Mouse (Mus musculus) CH12.LX (cell line): ENCODE data around the gene 1700021F05Rik. TPM values are rescaled to one million over a fixed set of nuclear protein-coding genes. Genes with fewer than 3 reads are reported as not detected.

ENCODE experiments used
- DNase-seq: peaks from one replicate; pipeline ENCODE4 v3.0.0-alpha.2; 2013; ENCODE audit errors: extremely low read depth
- H3K27ac ChIP-seq: 2 replicates; pipeline ENCODE4 v1.5.1; 2012; ENCODE audit warnings: low read depth, mild to moderate bottlenecking, control low read depth, moderate library complexity; ENCODE audit not compliant: insufficient read depth
- H3K27me3 ChIP-seq: replicated peaks from 2 replicates; pipeline ENCODE3; 2012; ENCODE audit warnings: inconsistent platforms
- H3K36me3 ChIP-seq, 2 experiments: replicated peaks in 1 of 2; 2 replicates each; pipeline versions ENCODE3 to v1.6.1; 2012; ENCODE audit warnings: inconsistent platforms in 1 of 2, low read length in 1 of 2, mild to moderate bottlenecking in 1 of 2, mixed read lengths in 1 of 2, moderate library complexity in 1 of 2; ENCODE audit not compliant: control insufficient read depth in 1 of 2, insufficient read depth in 1 of 2
- H3K4me1 ChIP-seq, 2 experiments: 2 replicates each; pipeline ENCODE4 v1.6.1; 2012; ENCODE audit warnings: inconsistent platforms in 1 of 2, moderate library complexity in 1 of 2; ENCODE audit not compliant: insufficient read depth in 2 of 2, control insufficient read depth in 1 of 2
- H3K4me2 ChIP-seq: 2 replicates; pipeline ENCODE4 v1.6.1; 2012; ENCODE audit warnings: low read depth, mild to moderate bottlenecking, control low read depth; ENCODE audit not compliant: poor library complexity, insufficient read depth, severe bottlenecking
- H3K4me3 ChIP-seq, 3 experiments: fragments of 150-350 bp in 1 of 3; sonication (generic) in 1 of 3; replicated peaks in 1 of 3; 2 replicates each; pipeline versions ENCODE3 to v1.5.1; 2011 to 2012; ENCODE audit warnings: low read depth in 2 of 3, low read length in 2 of 3, mild to moderate bottlenecking in 2 of 3, moderate library complexity in 2 of 3, control low read depth in 1 of 3, improper control_type of control experiment in 1 of 3, inconsistent platforms in 1 of 3, mixed read lengths in 1 of 3; ENCODE audit not compliant: poor library complexity in 1 of 3
- H3K79me2 ChIP-seq: replicated peaks from 2 replicates; pipeline ENCODE4 v1.6.1; 2012; ENCODE audit warnings: mild to moderate bottlenecking, moderate library complexity; ENCODE audit not compliant: control insufficient read depth, poor library complexity, insufficient read depth, severe bottlenecking; ENCODE audit errors: extremely low read depth
- H3K9ac ChIP-seq: 2 replicates; pipeline ENCODE4 v1.6.1; 2012; ENCODE audit warnings: low read depth, mild to moderate bottlenecking, control low read depth, moderate library complexity; ENCODE audit not compliant: insufficient read depth
- H3K9me3 ChIP-seq: replicated peaks from 2 replicates; pipeline ENCODE3; 2012; ENCODE audit warnings: low read length, inconsistent platforms, mixed read lengths
- BHLHE40 ChIP-seq: IDR thresholded peaks from 2 replicates; pipeline ENCODE4 v1.6.1; 2011; ENCODE audit warnings: mild to moderate bottlenecking, low read depth, low read length, improper control_type of control experiment
- CHD1 ChIP-seq: IDR thresholded peaks from 2 replicates; pipeline ENCODE4 v1.6.1; 2012; ENCODE audit warnings: low read depth, low read length, improper control_type of control experiment, inconsistent platforms
- CTCF ChIP-seq, 2 experiments: IDR thresholded peaks in 1 of 2; conservative IDR thresholded peaks in 1 of 2; 2 replicates each; pipeline ENCODE4 v1.5.1; 2011 to 2012; ENCODE audit warnings: low read depth in 2 of 2, low read length in 2 of 2, improper control_type of control experiment in 1 of 2, inconsistent platforms in 1 of 2, mild to moderate bottlenecking in 1 of 2, moderate library complexity in 1 of 2
- E2F4 ChIP-seq: IDR thresholded peaks from 2 replicates; pipeline ENCODE4 v1.6.1; 2011; ENCODE audit warnings: low read depth, low read length, improper control_type of control experiment; ENCODE audit not compliant: insufficient replicate concordance
- ELF1 ChIP-seq: IDR thresholded peaks from 2 replicates; pipeline ENCODE4 v1.6.1; 2014; ENCODE audit warnings: low read depth, mild to moderate bottlenecking, inconsistent platforms, low read length, improper control_type of control experiment
- EP300 ChIP-seq: IDR thresholded peaks from 2 replicates; pipeline ENCODE4 v1.6.1; 2011; ENCODE audit warnings: low read length, improper control_type of control experiment
- ETS1 ChIP-seq: conservative IDR thresholded peaks from 2 replicates; pipeline ENCODE4 v1.6.1; 2012; ENCODE audit warnings: low read depth, mild to moderate bottlenecking, inconsistent platforms, low read length, improper control_type of control experiment, moderate library complexity
- GABPA ChIP-seq: IDR thresholded peaks from 2 replicates; pipeline ENCODE4 v1.6.1; 2012; ENCODE audit warnings: low read depth, low read length, improper control_type of control experiment, inconsistent platforms; ENCODE audit not compliant: insufficient replicate concordance
- HCFC1 ChIP-seq: IDR thresholded peaks from 2 replicates; pipeline ENCODE4 v1.6.1; 2012; ENCODE audit warnings: low read depth, mild to moderate bottlenecking, inconsistent platforms, low read length, improper control_type of control experiment
- JUN ChIP-seq: IDR thresholded peaks from 2 replicates; pipeline ENCODE4 v1.6.1; 2011; ENCODE audit warnings: low read depth, mild to moderate bottlenecking, low read length, improper control_type of control experiment, moderate library complexity; ENCODE audit not compliant: insufficient read depth
- JUND ChIP-seq: conservative IDR thresholded peaks from 2 replicates; pipeline ENCODE4 v1.6.1; 2011; ENCODE audit warnings: low read depth, low read length, improper control_type of control experiment
- KAT2A ChIP-seq: IDR thresholded peaks from 2 replicates; pipeline ENCODE4 v1.6.1; 2012; ENCODE audit warnings: low read length, improper control_type of control experiment, inconsistent platforms; ENCODE audit not compliant: insufficient replicate concordance
- MAX ChIP-seq: IDR thresholded peaks from 2 replicates; pipeline ENCODE4 v1.6.1; 2011; ENCODE audit warnings: low read length, improper control_type of control experiment
- MAZ ChIP-seq: IDR thresholded peaks from 2 replicates; pipeline ENCODE4 v1.6.1; 2012; ENCODE audit warnings: low read depth, mild to moderate bottlenecking, inconsistent platforms, low read length, improper control_type of control experiment, moderate library complexity
- MEF2A ChIP-seq: IDR thresholded peaks from 2 replicates; pipeline ENCODE4 v1.6.1; 2014; ENCODE audit warnings: low read depth, mild to moderate bottlenecking, inconsistent platforms, low read length, improper control_type of control experiment, borderline replicate concordance
- MXI1 ChIP-seq: IDR thresholded peaks from 2 replicates; pipeline ENCODE4 v1.6.1; 2011; ENCODE audit warnings: mild to moderate bottlenecking, low read depth, low read length, improper control_type of control experiment
- MYC ChIP-seq: IDR thresholded peaks from 2 replicates; pipeline ENCODE4 v1.6.1; 2011; ENCODE audit warnings: low read depth, mild to moderate bottlenecking, improper control_type of control experiment, low read length
- NELFE ChIP-seq: IDR thresholded peaks from 2 replicates; pipeline ENCODE4 v1.6.1; 2011; ENCODE audit warnings: low read depth, low read length, improper control_type of control experiment
- PAX5 ChIP-seq: IDR thresholded peaks from 2 replicates; pipeline ENCODE4 v1.6.1; 2012; ENCODE audit warnings: low read length, inconsistent platforms, mixed read lengths
- POLR2A ChIP-seq: IDR thresholded peaks from 2 replicates; pipeline ENCODE4 v1.6.1; 2011; ENCODE audit warnings: low read depth, mild to moderate bottlenecking, improper control_type of control experiment, low read length
- POLR2AphosphoS2 ChIP-seq: IDR thresholded peaks from 2 replicates; pipeline ENCODE4 v1.6.1; 2011; ENCODE audit warnings: low read depth, low read length, improper control_type of control experiment
- SIN3A ChIP-seq: IDR thresholded peaks from 2 replicates; pipeline ENCODE4 v1.6.1; 2012; ENCODE audit warnings: low read length, improper control_type of control experiment, inconsistent platforms
- SMC3 ChIP-seq: IDR thresholded peaks from 2 replicates; pipeline ENCODE4 v1.6.1; 2011; ENCODE audit warnings: low read depth, low read length, improper control_type of control experiment
- TBP ChIP-seq: conservative IDR thresholded peaks from 2 replicates; pipeline ENCODE4 v1.6.1; 2011; ENCODE audit warnings: low read depth, low read length, improper control_type of control experiment
- USF1 ChIP-seq: IDR thresholded peaks from 2 replicates; pipeline ENCODE4 v1.6.1; 2014; ENCODE audit warnings: low read depth, mild to moderate bottlenecking, inconsistent platforms, low read length, improper control_type of control experiment
- ZC3H11A ChIP-seq: IDR thresholded peaks from 2 replicates; pipeline ENCODE4 v1.6.1; 2012; ENCODE audit warnings: low read depth, mild to moderate bottlenecking, inconsistent platforms, low read length, improper control_type of control experiment
- ZKSCAN1 ChIP-seq: IDR thresholded peaks from 2 replicates; pipeline ENCODE4 v1.6.1; 2012; ENCODE audit warnings: low read depth, inconsistent platforms, low read length, improper control_type of control experiment, borderline replicate concordance
- ZMIZ1 ChIP-seq: IDR thresholded peaks from 2 replicates; pipeline ENCODE4 v1.6.1; 2012; ENCODE audit warnings: low read depth, mild to moderate bottlenecking, inconsistent platforms, low read length, improper control_type of control experiment
- ZNF384 ChIP-seq: IDR thresholded peaks from 2 replicates; pipeline ENCODE4 v1.6.1; 2012; ENCODE audit warnings: low read depth, low read length, improper control_type of control experiment, inconsistent platforms
- dilution Hi-C: fragments of 300-500 bp; cut with MboI; formaldehyde crosslinking; loops from 2 replicates; pipeline ENCODE4 v1.14.3; 2020; ENCODE audit warnings: low sequenced_read_pairs; ENCODE audit not compliant: extremely low pct_unique_long_range_greater_than_20kb, extremely low pct_ligation_motif_present
- in situ Hi-C: fragments of 300-500 bp; cut with MboI; formaldehyde crosslinking; loops from 3 replicates; pipeline ENCODE4 v1.14.3; 2019; ENCODE audit warnings: low sequenced_read_pairs, low pct_ligation_motif_present, low pct_unique_long_range_greater_than_20kb, mixed read lengths
- polyA plus RNA-seq: library from polyadenylated mRNA; unstranded; fragments of >175 nt; gene quantifications from 2 replicates; pipeline ENCODE4 v1.2.1, GENCODE M21; 2012; ENCODE audit warnings: low read depth; ENCODE audit not compliant: insufficient read length
- total RNA-seq, 2 experiments: library from RNA; depleted of rRNA; stranded (reverse); fragments of 300-350 nt in 1 of 2; fragments of >200 nt in 1 of 2; gene quantifications; 2 replicates each; pipeline ENCODE4 v1.2.3; 2012 to 2014

The 1700021F05Rik gene
- total and polyA plus RNA-seq, 3 experiments: 33.0 to 70.3 (median 53.0) TPM

DNA sequence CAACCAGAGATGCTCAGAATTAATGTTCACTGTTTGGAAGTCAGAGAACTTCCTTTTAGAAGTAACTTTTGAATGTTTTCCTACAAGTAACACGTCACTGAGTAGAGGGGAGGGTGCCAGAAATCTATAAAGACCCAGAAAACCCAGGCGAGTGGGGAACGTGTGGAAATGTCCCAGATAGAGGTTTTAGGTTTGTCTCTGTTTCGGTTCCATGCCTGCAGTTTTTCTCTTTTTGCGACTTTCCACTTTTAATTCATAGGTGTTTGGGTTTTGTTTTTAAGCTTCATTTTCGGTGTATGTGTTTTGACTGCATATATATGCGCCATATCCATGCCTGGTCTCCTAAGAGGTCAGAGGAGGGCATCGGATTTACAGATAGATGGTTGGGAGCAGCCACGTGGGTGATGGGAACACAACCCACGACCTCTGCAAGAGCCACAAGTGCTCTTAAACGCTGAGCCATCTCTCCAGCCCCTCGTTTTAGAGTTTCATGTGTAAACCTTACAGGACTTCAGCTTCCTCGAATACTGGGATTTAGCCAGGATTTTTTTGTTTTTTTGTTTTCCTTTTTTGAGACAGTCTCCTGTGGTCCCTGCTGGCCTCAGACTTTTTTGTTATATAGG is 60.5 kb downstream of the 1700021F05Rik start:
- peak overlapping the region; percentile 41 to 99 (median 85) for H3K4me3 ChIP-seq
- H3K79me2 ChIP-seq: peaks cover 43% of the 10 kb centered on the region
- no peak for TF ChIP-seq GABPA
- TF ChIP-seq CHD1: 0 out of 2 replicates have a peak, but pooled peaks have one; percentile 49
- TF ChIP-seq MYC: peak; percentile 83
- TF ChIP-seq SIN3A: 0 out of 2 replicates have a peak, but pooled peaks have one; percentile 41
- TF ChIP-seq MXI1: peak; percentile 50
- H3K4me2 ChIP-seq: peak overlapping the region; percentile 94
- H3K27ac ChIP-seq: peak overlapping the region; percentile 38; the same call in 1 of the 2 replicates
- H3K9ac ChIP-seq: peak overlapping the region; percentile 92
- DNase-seq: no peak
- no peaks in the 10 kb centered on the region for H3K36me3 ChIP-seq
- H3K9me3 ChIP-seq: no peaks in the 10 kb centered on the region
- H3K4me1 ChIP-seq: peaks cover 17 to 57% of the 10 kb centered on the region in 2 experiments
- in situ Hi-C loops (loop anchor here (5.0 kb wide), 1 partner anchor 52 kb away; no protein-coding TSS in a partner anchor), dilution Hi-C loops (no loop called here)
- no peaks in the 10 kb centered on the region for H3K27me3 ChIP-seq

- peak overlapping the region; percentile 94 for H3K4me2 ChIP-seq
- no peaks in the 10 kb centered on the region for H3K36me3 ChIP-seq
- peaks cover 38% of the 10 kb centered on the region for H3K79me2 ChIP-seq
- in situ Hi-C loops (loop anchor here (5.0 kb wide), 1 partner anchor 53 kb away; no protein-coding TSS in a partner anchor), dilution Hi-C loops (no loop called here)
- H3K4me1 ChIP-seq: peaks cover 14 to 57% of the 10 kb centered on the region in 2 experiments
- peak overlapping the region; percentile 88 for H3K27ac ChIP-seq
- H3K9ac ChIP-seq: peak overlapping the region; percentile 99
- peak overlapping the region; percentile 56 to 99 (median 85) for H3K4me3 ChIP-seq
- no peaks in the 10 kb centered on the region for H3K9me3 ChIP-seq
- peak; percentile 68 for DNase-seq
- H3K27me3 ChIP-seq: no peaks in the 10 kb centered on the region
- TF ChIP-seq E2F4 (no peak), KAT2A (no peak), HCFC1 (0 out of 2 replicates have a peak, but pooled peaks have one; percentile 28), ZC3H11A (no peak), MYC (no peak; the same call in 1 of the 2 replicates), PAX5 (no peak), SMC3 (peak; percentile 48), EP300 (no peak), MAZ (no peak), JUN (no peak), ZKSCAN1 (no peak), SIN3A (peak; percentile 61; the same call in 1 of the 2 replicates), TBP (no peak; the same call in 1 of the 2 replicates), CTCF (conservative IDR thresholded peaks at IDR 0.05 in 1 of 2, IDR thresholded peaks at IDR 0.05 in 1 of 2; ENCODE audit: low read depth in 2 of 2, low read length in 2 of 2) (peak in 1 of 2 experiments; percentile 70; a peak in 2 of 4 replicates), MAX (peak; percentile 54; the same call in 1 of the 2 replicates), ELF1 (peak; percentile 4; the same call in 1 of the 2 replicates), MXI1 (peak; percentile 39), POLR2AphosphoS2 (no peak), ZMIZ1 (0 out of 2 replicates have a peak, but pooled peaks have one; percentile 46), USF1 (peak; percentile 46), BHLHE40 (peak; percentile 55), NELFE (peak; percentile 63), ZNF384 (no peak), MEF2A (peak; percentile 23; the same call in 1 of the 2 replicates), POLR2A (peak; percentile 66), ETS1 (no peak), JUND (no peak)
These were observed 61.2 kb downstream of the 1700021F05Rik start for GRCm38 (mm10) chr10:43479436-43480157.
